Mouse (Mus musculus) G1E (cell line): ENCODE measurements around the gene Tfap4. TPM values are rescaled to one million over a fixed set of nuclear protein-coding genes. Genes with fewer than 3 reads are reported as not detected.

ENCODE experiments used
- ATAC-seq: 2 replicates; pipeline ENCODE4 v1.8.0; 2016; ENCODE audit warnings: mild to moderate bottlenecking; ENCODE audit not compliant: insufficient number of reproducible peaks, poor library complexity, low FRiP score, severe bottlenecking; ENCODE audit errors: extremely low read depth
- DNase-seq: peaks from one replicate; pipeline ENCODE4 v3.0.0; 2012; ENCODE audit warnings: low spot score
- H3K27me3 ChIP-seq: 2 replicates; pipeline ENCODE4 v1.6.1; 2012; ENCODE audit warnings: mild to moderate bottlenecking, low read length, inconsistent platforms; ENCODE audit not compliant: insufficient read depth
- H3K36me3 ChIP-seq: replicated peaks from 2 replicates; pipeline ENCODE3; 2012; ENCODE audit warnings: mild to moderate bottlenecking, inconsistent platforms
- H3K4me1 ChIP-seq: 2 replicates; pipeline ENCODE4 v1.6.1; 2012; ENCODE audit warnings: low read depth, low read length, inconsistent platforms, mixed read lengths; ENCODE audit not compliant: insufficient read depth
- H3K4me3 ChIP-seq: 2 replicates; pipeline ENCODE4 v1.5.1; 2012; ENCODE audit warnings: low read depth, mild to moderate bottlenecking, inconsistent platforms, low read length, moderate library complexity, mixed read lengths
- H3K9me3 ChIP-seq: replicated peaks from 2 replicates; pipeline ENCODE4 v1.6.1; 2012; ENCODE audit warnings: inconsistent platforms
- CTCF ChIP-seq: IDR thresholded peaks from 2 replicates; pipeline ENCODE4 v1.5.1; 2012; ENCODE audit warnings: low read depth, low read length, inconsistent platforms, mixed read lengths
- GATA1 ChIP-seq: IDR thresholded peaks from 2 replicates; pipeline ENCODE4 v1.6.1; 2012; ENCODE audit warnings: borderline replicate concordance, low read length, inconsistent platforms, mixed read lengths
- GATA2 ChIP-seq: IDR thresholded peaks from 2 replicates; pipeline ENCODE4 v1.6.1; 2012; ENCODE audit warnings: low read depth, low read length, inconsistent platforms, borderline replicate concordance
- POLR2AphosphoS5 ChIP-seq: IDR thresholded peaks from 2 replicates; pipeline ENCODE4 v1.6.1; 2012; ENCODE audit warnings: low read depth, low read length, inconsistent platforms; ENCODE audit not compliant: insufficient replicate concordance
- TAL1 ChIP-seq: conservative IDR thresholded peaks from 2 replicates; pipeline ENCODE4 v1.6.1; 2012; ENCODE audit warnings: low read depth, low read length, inconsistent platforms, mixed read lengths
- polyA plus RNA-seq: library from polyadenylated mRNA; stranded (reverse); fragments of >175 nt; gene quantifications from 2 replicates; pipeline ENCODE4 v1.2.3, GENCODE M21; 2012
- total RNA-seq, 2 experiments: library from RNA; stranded (forward) in 1 of 2; stranded (reverse) in 1 of 2; fragments of 200-1000 nt in 1 of 2; fragments of >200 nt in 1 of 2; fragmentation: Nextera tagmentation in 1 of 2; gene quantifications; 2 replicates each; pipeline ENCODE4 v1.2.3; 2014 to 2017

Tfap4 gene
- total and polyA plus RNA-seq, 3 experiments, result 26.0 to 81.1 (median 46.3) TPM

- ATAC-seq (no peak), DNase-seq (no peak)
- Histone ChIP-seq H3K4me1 (no peaks in the 10 kb centered on the region), H3K4me3 (no peak overlapping the region), H3K36me3 (no peaks in the 10 kb centered on the region), H3K27me3 (peaks cover 13% of the 10 kb centered on the region), H3K9me3 (no peaks in the 10 kb centered on the region)
- TF ChIP-seq TAL1, result no peak
- no peak for TF ChIP-seq GATA1
- no peak for TF ChIP-seq GATA2
- no peak for TF ChIP-seq CTCF
- no peak for TF ChIP-seq POLR2AphosphoS5
Observed at GRCm38 (mm10) chr16:4523313-4524004, 36.2 kb downstream of the Tfap4 start.

GRCm38 (mm10) chr16:4522879-4523278 is 36.8 kb downstream of the Tfap4 start:
- H3K4me1 ChIP-seq, result no peaks in the 10 kb centered on the region
- no peak for ATAC-seq
- H3K9me3 ChIP-seq, result no peaks in the 10 kb centered on the region
- no peak overlapping the region for H3K4me3 ChIP-seq
- DNase-seq, result no peak
- H3K27me3 ChIP-seq, result peaks cover 13% of the 10 kb centered on the region
- no peaks in the 10 kb centered on the region for H3K36me3 ChIP-seq
- TF ChIP-seq GATA1 (no peak), POLR2AphosphoS5 (no peak), TAL1 (no peak), GATA2 (no peak), CTCF (no peak)

- Histone ChIP-seq H3K27me3 (peaks cover 13% of the 10 kb centered on the region), H3K9me3 (no peaks in the 10 kb centered on the region), H3K36me3 (no peaks in the 10 kb centered on the region), H3K4me3 (no peak overlapping the region), H3K4me1 (no peaks in the 10 kb centered on the region)
- ATAC-seq (no peak), DNase-seq (no peak)
- TF ChIP-seq TAL1 (no peak), GATA1 (no peak), CTCF (no peak), GATA2 (no peak), POLR2AphosphoS5 (no peak)
Observed at GRCm38 (mm10) chr16:4521735-4522530, 37.7 kb downstream of the Tfap4 start.

GRCm38 (mm10) chr16:4521074-4521667 is 38.5 kb downstream of the Tfap4 start:
- ATAC-seq, result no peak
- H3K27me3 ChIP-seq, result peaks cover 13% of the 10 kb centered on the region
- H3K4me1 ChIP-seq, result no peaks in the 10 kb centered on the region
- no peak for DNase-seq
- H3K9me3 ChIP-seq, result no peaks in the 10 kb centered on the region
- H3K36me3 ChIP-seq, result no peaks in the 10 kb centered on the region
- TF ChIP-seq GATA2 (no peak), CTCF (no peak), POLR2AphosphoS5 (no peak), GATA1 (no peak)
- H3K4me3 ChIP-seq, result no peak overlapping the region

- H3K9me3 ChIP-seq, result no peaks in the 10 kb centered on the region
- no peak for ATAC-seq
- H3K4me1 ChIP-seq, result no peaks in the 10 kb centered on the region
- no peak for TF ChIP-seq GATA2
- TF ChIP-seq POLR2AphosphoS5, result no peak
- no peak for TF ChIP-seq GATA1
- no peak for TF ChIP-seq CTCF
- TF ChIP-seq TAL1, result no peak
- H3K4me3 ChIP-seq, result no peak overlapping the region
- peaks cover 13% of the 10 kb centered on the region for H3K27me3 ChIP-seq
- no peaks in the 10 kb centered on the region for H3K36me3 ChIP-seq
- no peak for DNase-seq
Observed at GRCm38 (mm10) chr16:4520673-4521072, 39.0 kb downstream of the Tfap4 start.

- Histone ChIP-seq H3K4me1 (no peaks in the 10 kb centered on the region), H3K9me3 (no peaks in the 10 kb centered on the region), H3K36me3 (no peaks in the 10 kb centered on the region), H3K27me3 (peaks cover 15% of the 10 kb centered on the region), H3K4me3 (no peak overlapping the region)
- ATAC-seq (no peak), DNase-seq (no peak)
- TF ChIP-seq GATA1 (no peak), TAL1 (no peak), POLR2AphosphoS5 (no peak), CTCF (no peak), GATA2 (no peak)
Observed at GRCm38 (mm10) chr16:4519825-4520224, 39.8 kb downstream of the Tfap4 start.

GRCm38 (mm10) chr16:4519157-4519556 is 40.5 kb downstream of the Tfap4 start:
- peaks cover 15% of the 10 kb centered on the region for H3K27me3 ChIP-seq
- ATAC-seq (no peak), DNase-seq (no peak)
- no peaks in the 10 kb centered on the region for H3K4me1 ChIP-seq
- no peak for TF ChIP-seq GATA2
- TF ChIP-seq CTCF, result no peak
- no peak for TF ChIP-seq POLR2AphosphoS5
- no peak for TF ChIP-seq GATA1
- no peak for TF ChIP-seq TAL1
- no peaks in the 10 kb centered on the region for H3K36me3 ChIP-seq
- H3K9me3 ChIP-seq, result no peaks in the 10 kb centered on the region
- H3K4me3 ChIP-seq, result no peak overlapping the region
